Mouse (Mus musculus) lung, adult 2 months (tissue): ENCODE measurements around the gene Fkbp5. TPM values are rescaled to one million over a fixed set of nuclear protein-coding genes. Genes with fewer than 3 reads are reported as not detected.

Experiments
- DNase-seq: peaks from one replicate; pipeline ENCODE4 v3.0.0; 2022
- H3K4me1 ChIP-seq: fragments of 200-500 bp; 2 replicates; pipeline ENCODE4 v1.6.1; 2011; ENCODE audit warnings: low read length; ENCODE audit not compliant: control insufficient read depth, insufficient read depth
- H3K4me3 ChIP-seq: fragments of 200-500 bp; replicated peaks from 2 replicates; pipeline ENCODE3; 2011; ENCODE audit warnings: low read depth, mild to moderate bottlenecking, control low read depth, low read length; ENCODE audit errors: extremely low read depth
- CTCF ChIP-seq: fragments of 200-500 bp; IDR thresholded peaks from 2 replicates; pipeline ENCODE4 v1.5.1; 2011; ENCODE audit warnings: mild to moderate bottlenecking, low read length, control low read depth; ENCODE audit not compliant: insufficient read depth
- POLR2A ChIP-seq: fragments of 200-500 bp; IDR thresholded peaks from 2 replicates; pipeline ENCODE4 v1.6.1; 2011; ENCODE audit warnings: low read depth, mild to moderate bottlenecking, control low read depth, low read length, borderline replicate concordance; ENCODE audit errors: extremely low read depth
- WGBS: fragments of 180-500 bp; shearing (Covaris S2); methylation state at CpG from one replicate; pipeline ENCODE4 v1.1.7; 2018; 5-methylcytosine and 5-hydroxymethylcytosine counted together
- polyA plus RNA-seq: library from polyadenylated mRNA; depleted of rRNA; stranded (reverse); fragments of >200 nt; gene quantifications from 2 replicates; pipeline ENCODE4 v1.2.3, GENCODE M21; 2012

Gene Fkbp5
- polyA plus RNA-seq, 1 experiment: 8.8 TPM

- TF ChIP-seq CTCF (no peak), POLR2A (no peak)
- no peak for DNase-seq
- Histone ChIP-seq H3K4me1 (no peaks in the 10 kb centered on the region), H3K4me3 (no peak overlapping the region)
- WGBS: 13% methylated on average over 6 of the region's 6 CpGs
Measured at GRCm38 (mm10) chr17:28380255-28380654, 137.1 kb downstream of the Fkbp5 start.

- WGBS: 10% methylated on average over 17 of the region's 17 CpGs
- TF ChIP-seq CTCF: no peak
- TF ChIP-seq POLR2A: no peak
- no peak overlapping the region for H3K4me3 ChIP-seq
- DNase-seq: no peak
- H3K4me1 ChIP-seq: no peaks in the 10 kb centered on the region
Measured at GRCm38 (mm10) chr17:28375592-28376061, 141.7 kb downstream of the Fkbp5 start.

GRCm38 (mm10) chr17:28374494-28374893 is 142.8 kb downstream of the Fkbp5 start:
- 19% methylated on average over 16 of the region's 16 CpGs for WGBS
- Histone ChIP-seq H3K4me1 (no peaks in the 10 kb centered on the region), H3K4me3 (no peak overlapping the region)
- no peak for DNase-seq
- TF ChIP-seq POLR2A (no peak), CTCF (no peak)

GRCm38 (mm10) chr17:28373821-28374220 is 143.5 kb downstream of the Fkbp5 start:
- Histone ChIP-seq H3K4me3 (no peak overlapping the region), H3K4me1 (no peaks in the 10 kb centered on the region)
- TF ChIP-seq CTCF (peak; percentile 75), POLR2A (no peak)
- no peak for DNase-seq
- WGBS: 19% methylated on average over 10 of the region's 10 CpGs

- WGBS: 86% methylated on average over 1 of the region's 1 CpGs
- Histone ChIP-seq H3K4me1 (0 out of 2 replicates have a peak, but pooled peaks cover 3% of the 10 kb centered on the region), H3K4me3 (no peak overlapping the region)
- no peak for DNase-seq
- TF ChIP-seq CTCF (no peak), POLR2A (no peak)
Measured at GRCm38 (mm10) chr17:28371941-28372340, 145.4 kb downstream of the Fkbp5 start.

GRCm38 (mm10) chr17:28371286-28371685 is 146.0 kb downstream of the Fkbp5 start:
- no peak overlapping the region for H3K4me3 ChIP-seq
- no peak for DNase-seq
- no peak for TF ChIP-seq CTCF
- TF ChIP-seq POLR2A: no peak
- WGBS: 71% methylated on average over 2 of the region's 2 CpGs
- 0 out of 2 replicates have a peak, but pooled peaks cover 3% of the 10 kb centered on the region for H3K4me1 ChIP-seq

GRCm38 (mm10) chr17:28369056-28369455 is 148.3 kb downstream of the Fkbp5 start:
- TF ChIP-seq POLR2A (no peak), CTCF (no peak)
- no peak overlapping the region for H3K4me3 ChIP-seq
- H3K4me1 ChIP-seq: 0 out of 2 replicates have a peak, but pooled peaks cover 3% of the 10 kb centered on the region
- no peak for DNase-seq
- 64% methylated on average over 5 of the region's 5 CpGs for WGBS

GRCm38 (mm10) chr17:28368449-28368848 is 148.9 kb downstream of the Fkbp5 start:
- Histone ChIP-seq H3K4me1 (0 out of 2 replicates have a peak, but pooled peaks cover 3% of the 10 kb centered on the region), H3K4me3 (no peak overlapping the region)
- TF ChIP-seq CTCF: peak; percentile 85
- TF ChIP-seq POLR2A: no peak
- 2% methylated on average over 13 of the region's 13 CpGs for WGBS
- DNase-seq: peak; percentile 90

- 58% methylated on average over 8 of the region's 8 CpGs for WGBS
- TF ChIP-seq POLR2A (no peak), CTCF (no peak)
- no peak within 1 kb of the TSS for H3K4me3 ChIP-seq
- DNase-seq: no peak
- H3K4me1 ChIP-seq: peaks cover 6% of the 10 kb centered on the region; the same call in 1 of the 2 replicates
Measured at GRCm38 (mm10) chr17:28365122-28365521, 152.2 kb downstream of the Fkbp5 start, which contains the start of gene Tulp1. Gene Tulp1 (minus strand): TSS chr17:28365222.

GRCm38 (mm10) chr17:28363507-28363906 is 153.8 kb downstream of the Fkbp5 start:
- TF ChIP-seq POLR2A: no peak
- no peak for TF ChIP-seq CTCF

GRCm38 (mm10) chr17:28362653-28363292 is 154.6 kb downstream of the Fkbp5 start:
- H3K4me3 ChIP-seq: no peak overlapping the region

More at GRCm38 (mm10) chr17:28363507-28363906, 153.8 kb downstream of the Fkbp5 start:
- Histone ChIP-seq H3K4me1 (peaks cover 6% of the 10 kb centered on the region; the same call in 1 of the 2 replicates), H3K4me3 (no peak overlapping the region)
- WGBS: 49% methylated on average over 6 of the region's 6 CpGs
- no peak for DNase-seq

More at GRCm38 (mm10) chr17:28362653-28363292, 154.6 kb downstream of the Fkbp5 start:
- no peak for DNase-seq
- TF ChIP-seq CTCF: no peak
- TF ChIP-seq POLR2A: no peak
- H3K4me1 ChIP-seq: peaks cover 3% of the 10 kb centered on the region; the same call in 1 of the 2 replicates
- WGBS: 16% methylated on average over 25 of the region's 25 CpGs
